Mouse (Mus musculus) heart, postnatal 0 days (tissue): ENCODE measurements around the gene Tma7.

Experiments
- CTCF ChIP-seq: IDR thresholded peaks from 2 replicates; pipeline ENCODE4 v1.5.1; 2016; ENCODE audit warnings: antibody characterized with exemption, control low read depth, low read depth
- EP300 ChIP-seq: IDR thresholded peaks from 2 replicates; pipeline ENCODE4 v1.6.1; 2016; ENCODE audit warnings: antibody characterized with exemption, low read depth

GRCm38 (mm10) chr9:109040906-109041305 is 41.5 kb downstream of the Tma7 start:
- no peak for TF ChIP-seq EP300
- TF ChIP-seq CTCF: no peak
